Mouse (Mus musculus): ENCODE data around the gene Twf2. TPM values are rescaled to one million over a fixed set of nuclear protein-coding genes. Genes with fewer than 3 reads are reported as not detected.
A peak's percentile ranks its signal among the peaks of the same experiment; 100 is the strongest.
"Not testable (repeated sequence)": the region's sequence is repeated elsewhere in the genome, so short reads cannot be mapped to it uniquely, and the experiment has no call there.

Gene Twf2
- total and polyA plus RNA-seq, 2 experiments from 2014 or later, result 50.9 to 63.1 TPM

GRCm38 (mm10) chr9:106159237-106159636 is 43.7 kb upstream of the Twf2 start:
- ATAC-seq (no peak), DNase-seq (no peak)
- H3K27ac ChIP-seq (ENCODE audit: low read depth, low read length), result no peak overlapping the region
- no peaks in the 10 kb centered on the region; the same call in 1 of the 2 replicates for H3K27me3 ChIP-seq (ENCODE audit: insufficient read depth, low read length)
- no peak overlapping the region for H3K9ac ChIP-seq
- peaks cover 7% of the 10 kb centered on the region; the same call in 1 of the 2 replicates for H3K4me1 ChIP-seq (ENCODE audit: insufficient read depth)
- peak overlapping the region; percentile 78; the same call in 1 of the 2 replicates for H3K4me2 ChIP-seq (ENCODE audit: low read depth)
- TF ChIP-seq CTCF (IDR thresholded peaks at IDR 0.05; ENCODE audit: low read depth), result no peak
- H3K9me3 ChIP-seq (ENCODE audit: low read length), result no peaks in the 10 kb centered on the region
- WGBS, result 82% methylated on average over 9 of the region's 9 CpGs
- no peaks in the 10 kb centered on the region for H3K36me3 ChIP-seq (ENCODE audit: insufficient read depth)
- H3K4me3 ChIP-seq (ENCODE audit: low read depth, low read length), result peak overlapping the region; percentile 53; the same call in 1 of the 2 replicates

DNA sequence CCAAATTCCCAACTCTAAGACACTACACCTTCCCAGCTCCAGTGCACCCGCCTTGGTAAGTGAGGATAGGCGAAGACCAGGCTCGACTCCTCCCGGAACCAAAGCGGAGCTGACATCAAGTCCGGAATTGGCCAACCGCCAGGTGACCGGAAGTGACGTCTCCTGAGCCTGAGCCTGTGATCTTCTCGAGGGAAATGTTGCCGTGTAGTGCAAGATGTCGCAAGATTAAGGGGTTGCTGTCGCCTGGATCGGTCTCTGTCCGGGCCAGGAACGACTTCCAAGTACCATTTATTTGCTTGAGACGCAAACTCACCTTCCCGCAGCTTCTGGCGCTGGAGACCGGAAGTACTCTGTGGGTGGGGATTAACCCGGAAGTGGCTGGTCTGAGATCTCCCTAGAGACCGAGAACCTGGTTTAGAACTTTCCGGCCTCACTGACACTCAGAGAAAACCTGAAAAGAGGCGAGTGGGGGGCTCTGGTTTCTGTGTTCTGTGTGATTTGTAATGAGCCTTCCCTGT is 43.1 kb upstream of the Twf2 start:
- peak overlapping the region; percentile 73 for H3K9ac ChIP-seq
- peak overlapping the region; percentile 78 for H3K4me2 ChIP-seq (ENCODE audit: low read depth)
- H3K27me3 ChIP-seq (ENCODE audit: insufficient read depth, low read length), result no peaks in the 10 kb centered on the region; the same call in 1 of the 2 replicates
- DNase-seq, result peak; percentile 94
- H3K4me1 ChIP-seq (ENCODE audit: insufficient read depth), result peaks cover 7% of the 10 kb centered on the region; the same call in 1 of the 2 replicates
- no peak for TF ChIP-seq CTCF (IDR thresholded peaks at IDR 0.05; ENCODE audit: low read depth)
- H3K9me3 ChIP-seq (ENCODE audit: low read length), result no peaks in the 10 kb centered on the region
- no peaks in the 10 kb centered on the region for H3K36me3 ChIP-seq (ENCODE audit: insufficient read depth)
- WGBS, result 1% methylated on average over 24 of the region's 24 CpGs
- ATAC-seq, result peak; percentile 77
- H3K27ac ChIP-seq (ENCODE audit: low read depth, low read length), result peak overlapping the region; percentile 94
- H3K4me3 ChIP-seq (ENCODE audit: low read depth, low read length), result peak overlapping the region; percentile 53

- TF ChIP-seq CTCF (IDR thresholded peaks at IDR 0.05; ENCODE audit: low read depth), result no peak
- ATAC-seq, result no peak
- Histone ChIP-seq H3K9ac (peak overlapping the region; percentile 73; the same call in 1 of the 2 replicates), H3K36me3 (ENCODE audit: insufficient read depth) (no peaks in the 10 kb centered on the region), H3K4me3 (ENCODE audit: low read depth, low read length) (peak overlapping the region; percentile 53), H3K27me3 (ENCODE audit: insufficient read depth, low read length) (no peaks in the 10 kb centered on the region; the same call in 1 of the 2 replicates), H3K27ac (ENCODE audit: low read depth, low read length) (peak overlapping the region; percentile 94), H3K9me3 (ENCODE audit: low read length) (no peaks in the 10 kb centered on the region), H3K4me2 (ENCODE audit: low read depth) (peak overlapping the region; percentile 78), H3K4me1 (ENCODE audit: insufficient read depth) (peaks cover 7% of the 10 kb centered on the region; the same call in 1 of the 2 replicates)
- no peak for DNase-seq
- 43% methylated on average over 5 of the region's 5 CpGs for WGBS
Measured at GRCm38 (mm10) chr9:106160426-106160825, 42.5 kb upstream of the Twf2 start.

DNA sequence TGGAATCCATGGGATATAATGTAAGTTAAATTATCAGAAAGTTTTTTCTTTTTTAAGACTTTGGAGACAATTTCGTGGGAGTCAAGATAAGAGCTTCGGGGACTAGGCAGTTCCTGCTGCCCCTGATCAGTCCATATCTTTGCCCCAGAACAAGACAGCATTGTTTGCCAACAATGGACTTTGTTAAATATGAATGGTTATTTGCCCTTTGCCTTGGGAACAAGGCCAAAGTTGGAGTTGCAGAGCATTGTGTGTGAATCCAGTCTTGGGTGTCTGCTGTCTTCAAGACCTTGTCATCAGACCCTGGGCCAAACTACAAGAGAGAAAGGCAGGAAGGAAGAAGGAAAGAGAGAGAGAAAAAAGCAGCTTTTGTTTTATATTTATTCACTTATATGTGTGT is 36.2 kb upstream of the Twf2 start:
- Histone ChIP-seq H3K36me3 (ENCODE audit: insufficient read depth) (no peaks in the 10 kb centered on the region), H3K9me3 (ENCODE audit: low read length) (no peaks in the 10 kb centered on the region), H3K4me1 (ENCODE audit: insufficient read depth) (peaks cover 5% of the 10 kb centered on the region), H3K4me2 (ENCODE audit: low read depth) (no peak overlapping the region), H3K4me3 (ENCODE audit: low read depth, low read length) (no peak overlapping the region), H3K9ac (no peak overlapping the region), H3K27ac (ENCODE audit: low read depth, low read length) (no peak overlapping the region), H3K27me3 (ENCODE audit: insufficient read depth, low read length) (no peaks in the 10 kb centered on the region; the same call in 1 of the 2 replicates)
- 83% methylated on average over 2 of the region's 2 CpGs for WGBS
- no peak for DNase-seq
- no peak for TF ChIP-seq CTCF (IDR thresholded peaks at IDR 0.05; ENCODE audit: low read depth)
- no peak for ATAC-seq

GRCm38 (mm10) chr9:106167241-106167640 is 35.7 kb upstream of the Twf2 start:
- Histone ChIP-seq H3K4me3 (ENCODE audit: low read depth, low read length) (no peak overlapping the region), H3K4me2 (ENCODE audit: low read depth) (no peak overlapping the region), H3K9ac (no peak overlapping the region), H3K27ac (ENCODE audit: low read depth, low read length) (no peak overlapping the region), H3K9me3 (ENCODE audit: low read length) (no peaks in the 10 kb centered on the region), H3K4me1 (ENCODE audit: insufficient read depth) (peaks cover 7% of the 10 kb centered on the region), H3K27me3 (ENCODE audit: insufficient read depth, low read length) (no peaks in the 10 kb centered on the region), H3K36me3 (ENCODE audit: insufficient read depth) (no peaks in the 10 kb centered on the region)
- ATAC-seq, result no peak
- DNase-seq, result no peak
- 80% methylated on average over 3 of the region's 3 CpGs for WGBS
- no peak for TF ChIP-seq CTCF (IDR thresholded peaks at IDR 0.05; ENCODE audit: low read depth)

- TF ChIP-seq CTCF (IDR thresholded peaks at IDR 0.05; ENCODE audit: low read depth), result no peak
- DNase-seq (no peak), ATAC-seq (no peak)
- no peak overlapping the region for H3K4me2 ChIP-seq (ENCODE audit: low read depth)
- peaks cover 11% of the 10 kb centered on the region for H3K4me1 ChIP-seq (ENCODE audit: insufficient read depth)
- H3K27ac ChIP-seq (ENCODE audit: low read depth, low read length), result no peak overlapping the region
- no peaks in the 10 kb centered on the region for H3K9me3 ChIP-seq (ENCODE audit: low read length)
- no peak overlapping the region for H3K4me3 ChIP-seq (ENCODE audit: low read depth, low read length)
- WGBS, result 17% methylated on average over 1 of the region's 1 CpGs
- no peaks in the 10 kb centered on the region for H3K27me3 ChIP-seq (ENCODE audit: insufficient read depth, low read length)
- no peaks in the 10 kb centered on the region for H3K36me3 ChIP-seq (ENCODE audit: insufficient read depth)
- H3K9ac ChIP-seq, result no peak overlapping the region
Measured at GRCm38 (mm10) chr9:106167703-106168102, 35.2 kb upstream of the Twf2 start.

GRCm38 (mm10) chr9:106169006-106169405 is 33.9 kb upstream of the Twf2 start:
- H3K36me3 ChIP-seq (ENCODE audit: insufficient read depth); ATAC-seq; H3K4me2 ChIP-seq (ENCODE audit: low read depth); H3K27ac ChIP-seq (ENCODE audit: low read depth, low read length); H3K4me3 ChIP-seq (ENCODE audit: low read depth, low read length); H3K9me3 ChIP-seq (ENCODE audit: low read length); DNase-seq; H3K9ac ChIP-seq; H3K27me3 ChIP-seq (ENCODE audit: insufficient read depth, low read length): not testable (repeated sequence)
- 88% methylated on average over 1 of the region's 1 CpGs for WGBS
- H3K4me1 ChIP-seq (ENCODE audit: insufficient read depth), result peaks cover 22% of the 10 kb centered on the region
